Mouse (Mus musculus): ENCODE measurements around the gene Yipf1. TPM values are rescaled to one million over a fixed set of nuclear protein-coding genes. Genes with fewer than 3 reads are reported as not detected.

Yipf1 gene
- 10 to 100 TPM; 54.2 to 55.0 TPM for total RNA-seq (2023)

GRCm38 (mm10) chr4:107313690-107314478 lies at the start of gene Yipf1:
Yipf1 (plus strand) TSS chr4:107314363.

GRCm38 (mm10) chr4:107306966-107307365 lies 7.2 kb upstream of the Yipf1 start, which contains the start of gene Dio1:
Dio1 (minus strand) TSS chr4:107307169.

GRCm38 (mm10) chr4:107367567-107368314 lies 53.6 kb downstream of the Yipf1 start, which contains the start of gene Ndc1:
Ndc1 (plus strand) TSS chr4:107367784.

Other genes starting within 250 kb of the Yipf1 start
- gene Mrpl37, start 247.5 kb upstream of the Yipf1 start, total RNA-seq (2023) = 10 to 100 TPM; 37.5 to 40.3 TPM
- gene Cyb5rl, start 247.4 kb upstream of the Yipf1 start, total RNA-seq (2023) = 1 to 10 TPM; 6.3 to 6.4 TPM
- gene Cdcp2, start 217.5 kb upstream of the Yipf1 start, total RNA-seq (2023) = not detected
- 100 to 1,000 TPM; 146 to 157 TPM for gene Tmem59, start 136.0 kb upstream of the Yipf1 start, total RNA-seq (2023)
- 10 to 100 TPM; 50.4 to 50.5 TPM for gene Tceanc2, start 135.2 kb upstream of the Yipf1 start, total RNA-seq (2023)
- not detected for gene Ldlrad1, start 105.2 kb upstream of the Yipf1 start, total RNA-seq (2023)
- gene Lrrc42, start 60.8 kb upstream of the Yipf1 start, total RNA-seq (2023) = 10 to 100 TPM; 16.9 to 17.0 TPM
- 10 to 100 TPM; 14.1 to 15.1 TPM for gene Hspb11, start 60.8 kb upstream of the Yipf1 start, total RNA-seq (2023)
- not detected for gene Dio1, start 7.2 kb upstream of the Yipf1 start, total RNA-seq (2023)
- gene Ndc1, start 53.4 kb downstream of the Yipf1 start, total RNA-seq (2023) = 1 to 10 TPM; 3.0 to 4.4 TPM
- gene Glis1, start 120.2 kb downstream of the Yipf1 start, total RNA-seq (2023) = 1 to 10 TPM in 1 of 2 experiments, under 1 TPM in 1; 0.43 to 1.6 TPM